Mouse (Mus musculus) liver, adult 2 months (tissue): ENCODE measurements around the gene Spc24. TPM values are rescaled to one million over a fixed set of nuclear protein-coding genes. Genes with fewer than 3 reads are reported as not detected.

Source experiments
- DNase-seq: peaks from one replicate; pipeline ENCODE4 v3.0.0-alpha.2; 2011; ENCODE audit warnings: low read depth, low spot score; ENCODE audit errors: extremely low read depth
- H3K27ac ChIP-seq: fragments of 200-500 bp; replicated peaks from 2 replicates; pipeline ENCODE4 v1.5.1; 2012; ENCODE audit warnings: low read depth, mild to moderate bottlenecking, control low read depth, inconsistent platforms, low read length; ENCODE audit not compliant: insufficient read depth
- H3K27me3 ChIP-seq: fragments of 200-500 bp; 2 replicates; pipeline ENCODE4 v1.6.1; 2012; ENCODE audit warnings: mild to moderate bottlenecking, moderate library complexity, low read length, inconsistent platforms; ENCODE audit not compliant: control insufficient read depth, insufficient read depth
- H3K36me3 ChIP-seq: fragments of 200-500 bp; 2 replicates; pipeline ENCODE4 v1.6.1; 2012; ENCODE audit warnings: low read length, inconsistent platforms; ENCODE audit not compliant: control insufficient read depth, insufficient read depth
- H3K4me1 ChIP-seq: fragments of 200-500 bp; 2 replicates; pipeline ENCODE4 v1.6.1; 2011; ENCODE audit warnings: low read length; ENCODE audit not compliant: control insufficient read depth, insufficient read depth
- H3K4me3 ChIP-seq: fragments of 200-500 bp; 2 replicates; pipeline ENCODE4 v1.5.1; 2011; ENCODE audit warnings: low read depth, mild to moderate bottlenecking, control low read depth, low read length, moderate library complexity; ENCODE audit not compliant: insufficient read depth
- H3K79me2 ChIP-seq: fragments of 200-500 bp; 2 replicates; pipeline ENCODE4 v1.6.1; 2012; ENCODE audit warnings: inconsistent platforms, mild to moderate bottlenecking, low read length, moderate library complexity; ENCODE audit not compliant: control insufficient read depth, insufficient read depth
- H3K9ac ChIP-seq: fragments of 200-500 bp; 2 replicates; pipeline ENCODE4 v1.6.1; 2012; ENCODE audit warnings: low read depth, mild to moderate bottlenecking, control low read depth, inconsistent platforms, low read length
- CTCF ChIP-seq: fragments of 200-500 bp; IDR thresholded peaks from 2 replicates; pipeline ENCODE4 v1.5.1; 2011; ENCODE audit warnings: low read depth, low read length, control low read depth
- POLR2A ChIP-seq: fragments of 200-500 bp; IDR thresholded peaks from 2 replicates; pipeline ENCODE4 v1.6.1; 2011; ENCODE audit warnings: low read length, control low read depth; ENCODE audit not compliant: insufficient read depth; ENCODE audit errors: extremely low read depth
- WGBS: fragments of 180-500 bp; shearing (Covaris S2); methylation state at CpG from one replicate; pipeline ENCODE4 v1.1.7; 2018; 5-methylcytosine and 5-hydroxymethylcytosine counted together
- polyA plus RNA-seq: library from polyadenylated mRNA; depleted of rRNA; stranded (reverse); fragments of >200 nt; gene quantifications from 2 replicates; pipeline ENCODE4 v1.2.3, GENCODE M21; 2012
- total RNA-seq: library from RNA; depleted of rRNA; stranded (reverse); fragments of >200 nt; gene quantifications from 2 replicates; pipeline ENCODE4 v1.2.3, GENCODE M21; 2014

Gene Spc24
- total and polyA plus RNA-seq, 2 experiments, result 11.6 to 15.3 TPM

GRCm38 (mm10) chr9:21740427-21740826, 19.7 kb downstream of the Spc24 start:
- no peak overlapping the region for H3K9ac ChIP-seq
- peak; percentile 42 for DNase-seq
- peaks cover 76% of the 10 kb centered on the region for H3K36me3 ChIP-seq
- H3K27ac ChIP-seq, result no peak overlapping the region
- no peaks in the 10 kb centered on the region for H3K27me3 ChIP-seq
- peaks cover 12% of the 10 kb centered on the region for H3K4me1 ChIP-seq
- H3K4me3 ChIP-seq, result no peak overlapping the region
- 79% methylated on average over 14 of the region's 14 CpGs for WGBS
- peaks cover 6% of the 10 kb centered on the region; the same call in 1 of the 2 replicates for H3K79me2 ChIP-seq
- TF ChIP-seq POLR2A (no peak), CTCF (no peak)

GRCm38 (mm10) chr9:21738776-21739175, 21.3 kb downstream of the Spc24 start:
- WGBS, result 53% methylated on average over 7 of the region's 7 CpGs
- no peak for TF ChIP-seq CTCF
- no peak for TF ChIP-seq POLR2A
- H3K4me1 ChIP-seq, result peaks cover 25% of the 10 kb centered on the region
- no peak overlapping the region for H3K27ac ChIP-seq
- peak; percentile 8 for DNase-seq
- no peak overlapping the region; the same call in 1 of the 2 replicates for H3K9ac ChIP-seq
- peaks cover 67% of the 10 kb centered on the region for H3K36me3 ChIP-seq
- H3K27me3 ChIP-seq, result no peaks in the 10 kb centered on the region
- H3K4me3 ChIP-seq, result no peak overlapping the region
- H3K79me2 ChIP-seq, result peaks cover 6% of the 10 kb centered on the region; the same call in 1 of the 2 replicates

DNA sequence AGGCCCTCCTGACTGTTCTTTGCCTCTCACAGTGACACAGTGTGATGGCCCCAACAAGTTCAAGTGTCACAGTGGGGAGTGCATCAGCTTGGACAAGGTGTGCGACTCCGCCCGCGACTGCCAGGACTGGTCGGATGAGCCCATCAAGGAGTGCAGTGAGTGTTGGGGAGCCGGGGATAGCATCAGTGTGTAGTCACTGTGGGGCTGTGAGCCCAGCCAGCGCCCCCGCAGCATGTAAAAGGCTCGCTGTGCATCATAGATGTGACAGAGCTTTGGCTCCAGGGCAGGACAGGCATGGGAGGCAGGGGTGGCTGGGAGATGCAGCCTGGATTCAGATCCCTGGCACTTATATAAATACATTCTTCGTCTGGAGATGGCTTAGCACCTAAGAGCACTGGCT, 22.9 kb downstream of the Spc24 start:
- peaks cover 28% of the 10 kb centered on the region for H3K4me1 ChIP-seq
- H3K27ac ChIP-seq, result peak overlapping the region; percentile 72
- peaks cover 9% of the 10 kb centered on the region; the same call in 1 of the 2 replicates for H3K79me2 ChIP-seq
- WGBS, result 73% methylated on average over 10 of the region's 10 CpGs
- peaks cover 69% of the 10 kb centered on the region for H3K36me3 ChIP-seq
- no peak for DNase-seq
- no peak for TF ChIP-seq CTCF
- TF ChIP-seq POLR2A, result no peak
- H3K4me3 ChIP-seq, result no peak overlapping the region
- peak overlapping the region; percentile 49 for H3K9ac ChIP-seq
- H3K27me3 ChIP-seq, result no peaks in the 10 kb centered on the region

GRCm38 (mm10) chr9:21736580-21736979, 23.5 kb downstream of the Spc24 start:
- Histone ChIP-seq H3K27ac (peak overlapping the region; percentile 92), H3K36me3 (peaks cover 67% of the 10 kb centered on the region)

GRCm38 (mm10) chr9:21735126-21735525, 25.0 kb downstream of the Spc24 start:
- Histone ChIP-seq H3K27me3 (no peaks in the 10 kb centered on the region), H3K4me3 (no peak overlapping the region), H3K79me2 (peaks cover 21% of the 10 kb centered on the region; the same call in 1 of the 2 replicates), H3K4me1 (peaks cover 32% of the 10 kb centered on the region), H3K27ac (peak overlapping the region; percentile 76), H3K9ac (no peak overlapping the region; the same call in 1 of the 2 replicates), H3K36me3 (peaks cover 69% of the 10 kb centered on the region)
- TF ChIP-seq CTCF (peak; percentile 17; the same call in 1 of the 2 replicates), POLR2A (no peak)
- peak; percentile 81 for DNase-seq
- WGBS, result 20% methylated on average over 14 of the region's 14 CpGs

More at GRCm38 (mm10) chr9:21736580-21736979, 23.5 kb downstream of the Spc24 start:
- Histone ChIP-seq H3K4me3 (no peak overlapping the region), H3K9ac (peak overlapping the region; percentile 62), H3K79me2 (peaks cover 12% of the 10 kb centered on the region; the same call in 1 of the 2 replicates), H3K27me3 (no peaks in the 10 kb centered on the region), H3K4me1 (peaks cover 29% of the 10 kb centered on the region)
- TF ChIP-seq CTCF (no peak), POLR2A (no peak)
- WGBS, result 28% methylated on average over 3 of the region's 3 CpGs
- DNase-seq, result peak; percentile 94

GRCm38 (mm10) chr9:21733989-21734388, 26.1 kb downstream of the Spc24 start:
- Histone ChIP-seq H3K27me3 (no peaks in the 10 kb centered on the region), H3K4me3 (no peak overlapping the region), H3K36me3 (peaks cover 63% of the 10 kb centered on the region), H3K79me2 (peaks cover 28% of the 10 kb centered on the region), H3K27ac (no peak overlapping the region), H3K4me1 (peaks cover 39% of the 10 kb centered on the region), H3K9ac (no peak overlapping the region)
- TF ChIP-seq CTCF (no peak), POLR2A (no peak)
- WGBS, result 87% methylated on average over 7 of the region's 7 CpGs
- peak; percentile 9 for DNase-seq
